Mouse (Mus musculus): ENCODE data around the gene Prdm2.

GRCm38 (mm10) chr4:143118843-143119242 lies 94.0 kb downstream of the Prdm2 start:
- no peak for TF ChIP-seq MAFK (IDR thresholded peaks at IDR 0.05; ENCODE audit: insufficient read depth, low read depth, low read length)
- TF ChIP-seq ZC3H11A (IDR thresholded peaks at IDR 0.05; ENCODE audit: borderline replicate concordance, low read depth, low read length): no peak
- TF ChIP-seq CHD2 (IDR thresholded peaks at IDR 0.05; ENCODE audit: low read depth, low read length): no peak
- TF ChIP-seq ZNF384 (IDR thresholded peaks at IDR 0.05; ENCODE audit: low read depth, low read length): no peak
- TF ChIP-seq HCFC1 (IDR thresholded peaks at IDR 0.05; ENCODE audit: borderline replicate concordance, insufficient read depth, low read length): no peak
